In genomic region chr2:5116856-5117532, GRCm38 (mm10) we compare ENCODE assay signal across 11 mouse cellular contexts. TPM values are rescaled to one million over a fixed set of nuclear protein-coding genes. Genes with fewer than 3 reads are reported as not detected.
DNase-seq lines count a peak whose midpoint lies in the region; ATAC-seq and TF ChIP-seq lines count a peak whose summit lies in the region.
"Had no signal": no experiment of that assay in that cellular context is flagged by ENCODE, and none has a peak within 500 bp of the region (broad histone marks: within the 10 kb centered on the region; RNA-seq: fewer than 3 reads in every experiment).

No protein-coding gene starts in this region.

- TF ChIP-seq CTCF in liver, postnatal 0 days (IDR thresholded peaks at IDR 0.05; ENCODE audit: low read depth), result no peak

- DNase-seq in liver, postnatal 0 days, result no peak
- no peak for DNase-seq in liver
- DNase-seq in cerebellum, adult 11 months, result no peak
- DNase-seq in ovary, postnatal 36 days (ENCODE audit: low spot score), result no peak
- DNase-seq: kidney, adult 2 months; right cerebral cortex, postnatal 14 days had no signal

- H3K9me3 ChIP-seq in liver, postnatal 0 days (ENCODE audit: low read length), result no peaks in the 10 kb centered on the region
- H3K9me3 ChIP-seq in embryonic facial prominence, embryonic 13.5 days, result no peaks in the 10 kb centered on the region
- no peaks in the 10 kb centered on the region for H3K9me3 ChIP-seq in hindbrain, embryonic 13.5 days
- no peaks in the 10 kb centered on the region for H3K9me3 ChIP-seq in neural tube, embryonic 13.5 days

- WGBS in liver, postnatal 0 days (ENCODE audit: insufficient replicate concordance), result 40% methylated on average over 5 of the region's 5 CpGs
- 10% methylated on average over 5 of the region's 5 CpGs for WGBS in embryonic facial prominence, embryonic 13.5 days
- 17% methylated on average over 5 of the region's 5 CpGs for WGBS in hindbrain, embryonic 13.5 days
- WGBS in neural tube, embryonic 13.5 days, result 21% methylated on average over 5 of the region's 5 CpGs

- no peaks in the 10 kb centered on the region for H3K27me3 ChIP-seq in liver, postnatal 0 days (ENCODE audit: insufficient read depth, low read length)
- no peaks in the 10 kb centered on the region for H3K27me3 ChIP-seq in embryonic facial prominence, embryonic 13.5 days
- no peaks in the 10 kb centered on the region for H3K27me3 ChIP-seq in hindbrain, embryonic 13.5 days
- no peaks in the 10 kb centered on the region for H3K27me3 ChIP-seq in neural tube, embryonic 13.5 days

- H3K27ac ChIP-seq in liver, postnatal 0 days (ENCODE audit: low read depth), result 0 out of 2 replicates have a peak overlapping the region, but pooled peaks have one; percentile 20
- H3K27ac ChIP-seq in embryonic facial prominence, embryonic 13.5 days, result peak overlapping the region; percentile 66
- peak overlapping the region; percentile 70 for H3K27ac ChIP-seq in hindbrain, embryonic 13.5 days
- peak overlapping the region; percentile 46 for H3K27ac ChIP-seq in neural tube, embryonic 13.5 days (replicated peaks)
- H3K27ac ChIP-seq: stomach, postnatal 0 days had no signal

- no peak overlapping the region for H3K4me3 ChIP-seq in liver, postnatal 0 days (ENCODE audit: low read depth, low read length)
- H3K4me3 ChIP-seq in embryonic facial prominence, embryonic 13.5 days, result no peak overlapping the region
- no peak overlapping the region for H3K4me3 ChIP-seq in hindbrain, embryonic 13.5 days
- H3K4me3 ChIP-seq in neural tube, embryonic 13.5 days, result no peak overlapping the region

- no peak for ATAC-seq in liver, postnatal 0 days
- ATAC-seq in embryonic facial prominence, embryonic 13.5 days (ENCODE audit: insufficient number of reproducible peaks, insufficient read depth, low FRiP score, low TSS enrichment, low read depth), result 0 out of 2 replicates have a peak, but pooled peaks have one; percentile 45
- peak; percentile 72 for ATAC-seq in hindbrain, embryonic 13.5 days (ENCODE audit: low FRiP score)
- peak; percentile 79 for ATAC-seq in neural tube, embryonic 13.5 days (ENCODE audit: low read depth)
- ATAC-seq in erythroid progenitor cell, adult 5-6 weeks (replicated peaks; ENCODE audit: low FRiP score, poor library complexity, severe bottlenecking), result no peak

- H3K36me3 ChIP-seq in liver, postnatal 0 days (replicated peaks; ENCODE audit: insufficient read depth, low read length), result no peaks in the 10 kb centered on the region
- H3K36me3 ChIP-seq in embryonic facial prominence, embryonic 13.5 days, result no peaks in the 10 kb centered on the region
- H3K36me3 ChIP-seq in hindbrain, embryonic 13.5 days, result no peaks in the 10 kb centered on the region
- no peaks in the 10 kb centered on the region for H3K36me3 ChIP-seq in neural tube, embryonic 13.5 days

- no peaks in the 10 kb centered on the region for H3K4me1 ChIP-seq in liver, postnatal 0 days (ENCODE audit: insufficient read depth)
- H3K4me1 ChIP-seq in embryonic facial prominence, embryonic 13.5 days, result peaks cover 34% of the 10 kb centered on the region
- H3K4me1 ChIP-seq in hindbrain, embryonic 13.5 days (replicated peaks), result peaks cover 27% of the 10 kb centered on the region
- H3K4me1 ChIP-seq in neural tube, embryonic 13.5 days (replicated peaks), result peaks cover 25% of the 10 kb centered on the region

- no peak for TF ChIP-seq EP300 in liver, postnatal 0 days (IDR thresholded peaks at IDR 0.05; ENCODE audit: low read depth)

- no peak overlapping the region for H3K4me2 ChIP-seq in liver, postnatal 0 days (ENCODE audit: low read depth, low read length)
- H3K4me2 ChIP-seq in embryonic facial prominence, embryonic 13.5 days, result peak overlapping the region; percentile 7; the same call in 1 of the 2 replicates
- no peak overlapping the region for H3K4me2 ChIP-seq in hindbrain, embryonic 13.5 days
- H3K4me2 ChIP-seq in neural tube, embryonic 13.5 days, result no peak overlapping the region

- H3K9ac ChIP-seq in liver, postnatal 0 days (replicated peaks), result no peak overlapping the region
- no peak overlapping the region for H3K9ac ChIP-seq in embryonic facial prominence, embryonic 13.5 days
- no peak overlapping the region for H3K9ac ChIP-seq in hindbrain, embryonic 13.5 days
- no peak overlapping the region for H3K9ac ChIP-seq in neural tube, embryonic 13.5 days

RNA-seq across cellular contexts. Expression of gene Ccdc3, which starts 20.6 kb away (rescaled TPM):
- 2.6 and 3.2 TPM in 2 replicates for polyA plus RNA-seq in liver, postnatal 0 days (2015; fragmentation: Nextera tagmentation; extraction: Ambion mirVana)
- 26.6 and 38.3 TPM in 2 replicates for polyA plus RNA-seq in embryonic facial prominence, embryonic 13.5 days (2015; fragmentation: Nextera tagmentation; extraction: Ambion mirVana)
- 11.3 and 12.5 TPM in 2 replicates for polyA plus RNA-seq in hindbrain, embryonic 13.5 days (2015; fragmentation: Nextera tagmentation; extraction: Ambion mirVana)
- 7.9 and 11.7 TPM in 2 replicates for polyA plus RNA-seq in neural tube, embryonic 13.5 days (2015; fragmentation: Nextera tagmentation; extraction: Ambion mirVana)
- not detected in 2 replicates for total RNA-seq in erythroid progenitor cell, adult 5-6 weeks (2015; ENCODE audit: low replicate concordance)
- total RNA-seq in erythroid progenitor cell, adult 5-6 weeks (2017; ENCODE audit: low replicate concordance), result not detected in 2 replicates

RNA-seq across cellular contexts. Expression of gene Optn, which starts 53.1 kb away (rescaled TPM):
- polyA plus RNA-seq in liver, postnatal 0 days (2015; fragmentation: Nextera tagmentation; extraction: Ambion mirVana), result 41.0 and 42.0 TPM in 2 replicates
- 5.4 and 5.6 TPM in 2 replicates for polyA plus RNA-seq in embryonic facial prominence, embryonic 13.5 days (2015; fragmentation: Nextera tagmentation; extraction: Ambion mirVana)
- 9.1 and 11.1 TPM in 2 replicates for polyA plus RNA-seq in hindbrain, embryonic 13.5 days (2015; fragmentation: Nextera tagmentation; extraction: Ambion mirVana)
- polyA plus RNA-seq in neural tube, embryonic 13.5 days (2015; fragmentation: Nextera tagmentation; extraction: Ambion mirVana), result 7.7 and 11.4 TPM in 2 replicates
- 112 and 113 TPM in 2 replicates for total RNA-seq in erythroid progenitor cell, adult 5-6 weeks (2015; ENCODE audit: low replicate concordance)
- total RNA-seq in erythroid progenitor cell, adult 5-6 weeks (2017; ENCODE audit: low replicate concordance), result 325 and 377 TPM in 2 replicates

Comparison
In these comparisons a context has a peak if more than half of its experiments do, and no peak if none do; other contexts are left out.
1. ATAC-seq: peak in embryonic facial prominence, embryonic 13.5 days (single experiment), hindbrain, embryonic 13.5 days (single experiment) and neural tube, embryonic 13.5 days (single experiment); none in liver, postnatal 0 days (single experiment) and erythroid progenitor cell, adult 5-6 weeks (single experiment).
2. H3K27ac ChIP-seq: peak in every context shown above with its lines; median percentile 70 in hindbrain, embryonic 13.5 days; 66 in embryonic facial prominence, embryonic 13.5 days; 46 in neural tube, embryonic 13.5 days; 20 in liver, postnatal 0 days.